Mouse (Mus musculus): ENCODE results near the gene Sipa1l2. TPM values are rescaled to one million over a fixed set of nuclear protein-coding genes. Genes with fewer than 3 reads are reported as not detected.

Gene Sipa1l2
- polyA plus RNA-seq, 1 experiment = 6.5 TPM

DNA sequence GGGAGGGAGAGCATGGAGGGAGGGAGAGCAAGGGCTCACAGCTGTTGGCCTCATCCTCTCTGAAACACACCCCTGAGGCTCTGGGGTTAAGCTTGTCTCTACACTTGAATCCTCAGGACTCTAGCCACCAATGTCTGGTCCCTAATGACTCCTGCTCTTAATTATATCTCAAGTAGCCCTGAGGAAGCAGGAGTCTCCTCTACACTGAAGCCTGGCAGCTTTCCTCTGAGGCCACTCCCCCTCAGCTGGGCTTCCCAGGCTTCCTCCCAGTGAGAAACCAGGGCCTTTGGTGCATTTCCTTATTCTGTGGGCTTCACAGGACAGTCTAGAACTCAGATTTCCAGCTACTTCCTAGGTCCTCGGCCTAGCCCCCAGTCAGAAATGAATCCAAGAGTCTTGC is 80.9 kb downstream of the Sipa1l2 start:
- TF ChIP-seq CEBPB (IDR thresholded peaks at IDR 0.05; ENCODE audit: low read depth) = no peak
- no peak for TF ChIP-seq USF1 (IDR thresholded peaks at IDR 0.05; ENCODE audit: low read depth)
- TF ChIP-seq FOSL1 (IDR thresholded peaks at IDR 0.05; ENCODE audit: insufficient read depth, low read length, poor library complexity, severe bottlenecking) = no peak
- no peak for TF ChIP-seq MYOD1 (IDR thresholded peaks at IDR 0.05; ENCODE audit: control insufficient read depth, insufficient read length, low read depth)
- no peak for TF ChIP-seq MAX (IDR thresholded peaks at IDR 0.05)
- Histone ChIP-seq H3K79me3 (ENCODE audit: low read depth) (no peaks in the 10 kb centered on the region), H3K27me3 (ENCODE audit: control insufficient read depth, insufficient read depth, insufficient read length) (no peaks in the 10 kb centered on the region), H3K79me2 (ENCODE audit: control insufficient read depth, insufficient read depth) (no peaks in the 10 kb centered on the region), H3K4me3 (ENCODE audit: insufficient read depth, poor library complexity, severe bottlenecking) (no peak overlapping the region), H3ac (ENCODE audit: control insufficient read depth, insufficient read length, low read depth) (no peak overlapping the region), H3K36me3 (ENCODE audit: control insufficient read depth, insufficient read depth) (no peaks in the 10 kb centered on the region)

- peaks cover 1% of the 10 kb centered on the region for H3K79me3 ChIP-seq (ENCODE audit: low read depth)
- H3K27me3 ChIP-seq (ENCODE audit: control insufficient read depth, insufficient read depth, insufficient read length) = no peaks in the 10 kb centered on the region
- H3K36me3 ChIP-seq (ENCODE audit: control insufficient read depth, insufficient read depth) = no peaks in the 10 kb centered on the region
- no peak overlapping the region for H3K4me3 ChIP-seq (ENCODE audit: insufficient read depth, poor library complexity, severe bottlenecking)
- no peak overlapping the region for H3ac ChIP-seq (ENCODE audit: control insufficient read depth, insufficient read length, low read depth)
- TF ChIP-seq MYOG (IDR thresholded peaks at IDR 0.05; ENCODE audit: control insufficient read depth, extremely low read depth, insufficient read length) (no peak), CTCF (IDR thresholded peaks at IDR 0.05; ENCODE audit: control insufficient read depth, insufficient read depth, insufficient read length) (no peak), CEBPB (IDR thresholded peaks at IDR 0.05; ENCODE audit: low read depth) (no peak), MYOD1 (IDR thresholded peaks at IDR 0.05; ENCODE audit: control insufficient read depth, insufficient read length, low read depth) (no peak)
- H3K79me2 ChIP-seq (ENCODE audit: control insufficient read depth, insufficient read depth) = no peaks in the 10 kb centered on the region
These were observed 83.9 kb downstream of the Sipa1l2 start for GRCm38 (mm10) chr8:125485715-125486114.

- no peaks in the 10 kb centered on the region for H3K36me3 ChIP-seq (ENCODE audit: control insufficient read depth, insufficient read depth)
- H3ac ChIP-seq (ENCODE audit: control insufficient read depth, insufficient read length, low read depth) = no peak overlapping the region
- H3K4me3 ChIP-seq (ENCODE audit: insufficient read depth, poor library complexity, severe bottlenecking) = no peak overlapping the region
- no peaks in the 10 kb centered on the region for H3K79me2 ChIP-seq (ENCODE audit: control insufficient read depth, insufficient read depth)
- TF ChIP-seq MYOG (IDR thresholded peaks at IDR 0.05; ENCODE audit: control insufficient read depth, extremely low read depth, insufficient read length) (no peak), CTCF (IDR thresholded peaks at IDR 0.05; ENCODE audit: control insufficient read depth, insufficient read depth, insufficient read length) (no peak), MYOD1 (IDR thresholded peaks at IDR 0.05; ENCODE audit: control insufficient read depth, insufficient read length, low read depth) (no peak), USF1 (IDR thresholded peaks at IDR 0.05; ENCODE audit: low read depth) (no peak), CEBPB (IDR thresholded peaks at IDR 0.05; ENCODE audit: low read depth) (no peak), FOSL1 (IDR thresholded peaks at IDR 0.05; ENCODE audit: insufficient read depth, low read length, poor library complexity, severe bottlenecking) (no peak), MAX (IDR thresholded peaks at IDR 0.05) (no peak)
- no peaks in the 10 kb centered on the region for H3K27me3 ChIP-seq (ENCODE audit: control insufficient read depth, insufficient read depth, insufficient read length)
- peaks cover 1% of the 10 kb centered on the region for H3K79me3 ChIP-seq (ENCODE audit: low read depth)
These were observed 84.9 kb downstream of the Sipa1l2 start for GRCm38 (mm10) chr8:125484530-125485196.

DNA sequence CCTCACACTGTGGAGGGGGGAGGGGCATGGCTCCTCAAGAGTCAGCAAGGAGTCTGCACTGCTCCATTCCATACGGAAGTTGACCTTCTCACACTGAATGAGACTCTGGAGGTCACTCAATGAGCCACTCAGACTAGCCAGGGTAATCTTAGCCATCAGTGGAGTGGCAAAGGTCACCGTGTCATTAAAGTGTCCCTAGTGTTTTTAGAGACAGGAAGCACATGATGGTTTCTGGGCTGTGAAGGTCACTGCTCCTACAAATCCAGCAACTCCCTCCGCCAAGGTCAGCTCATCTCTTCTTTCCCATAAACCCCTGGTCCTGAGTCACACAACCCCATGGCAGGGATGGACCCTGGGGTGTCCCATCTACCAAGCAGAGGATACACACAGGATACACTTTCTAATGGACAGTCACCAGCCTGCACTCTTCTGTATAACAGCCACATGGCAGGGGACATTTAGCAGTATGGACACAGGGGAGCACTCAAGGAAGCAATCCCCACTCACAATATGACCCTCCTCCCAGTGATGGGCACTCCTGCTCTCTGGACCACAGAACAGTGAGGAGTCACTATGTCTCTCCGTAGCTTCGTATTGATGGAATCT is 87.0 kb downstream of the Sipa1l2 start:
- Histone ChIP-seq H3K79me3 (ENCODE audit: low read depth) (peaks cover 1% of the 10 kb centered on the region), H3K4me3 (ENCODE audit: insufficient read depth, poor library complexity, severe bottlenecking) (no peak overlapping the region), H3K36me3 (ENCODE audit: control insufficient read depth, insufficient read depth) (peaks cover 3% of the 10 kb centered on the region), H3K79me2 (ENCODE audit: control insufficient read depth, insufficient read depth) (no peaks in the 10 kb centered on the region), H3ac (ENCODE audit: control insufficient read depth, insufficient read length, low read depth) (no peak overlapping the region), H3K27me3 (ENCODE audit: control insufficient read depth, insufficient read depth, insufficient read length) (no peaks in the 10 kb centered on the region)
- TF ChIP-seq CEBPB (IDR thresholded peaks at IDR 0.05; ENCODE audit: low read depth) = no peak
- TF ChIP-seq USF1 (IDR thresholded peaks at IDR 0.05; ENCODE audit: low read depth) = no peak
- no peak for TF ChIP-seq MYOG (IDR thresholded peaks at IDR 0.05; ENCODE audit: control insufficient read depth, extremely low read depth, insufficient read length)

DNA sequence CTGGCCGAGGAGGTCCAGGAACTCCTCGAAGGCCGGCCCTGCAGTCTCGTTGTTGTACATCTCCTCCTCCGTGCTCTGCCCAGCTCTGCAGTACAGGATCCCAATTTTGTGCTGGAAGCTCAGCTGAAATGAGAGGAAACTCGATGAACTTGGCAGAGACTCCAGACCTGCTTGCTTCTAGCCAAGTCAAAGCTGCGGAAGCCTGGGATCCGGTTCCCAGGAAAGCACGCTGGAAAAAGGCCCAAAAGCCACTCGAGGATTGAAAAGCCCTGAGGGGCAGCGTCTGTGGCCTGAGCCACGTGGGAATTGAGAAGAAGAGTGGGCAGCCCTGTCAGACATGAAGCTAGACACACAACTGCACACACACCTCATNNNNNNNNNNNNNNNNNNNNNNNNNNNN is 94.7 kb downstream of the Sipa1l2 start:
- TF ChIP-seq CEBPB (IDR thresholded peaks at IDR 0.05; ENCODE audit: low read depth) (no peak), FOSL1 (IDR thresholded peaks at IDR 0.05; ENCODE audit: insufficient read depth, low read length, poor library complexity, severe bottlenecking) (no peak), MAX (IDR thresholded peaks at IDR 0.05) (no peak), USF1 (IDR thresholded peaks at IDR 0.05; ENCODE audit: low read depth) (no peak), MYOG (IDR thresholded peaks at IDR 0.05; ENCODE audit: control insufficient read depth, extremely low read depth, insufficient read length) (no peak), MYOD1 (IDR thresholded peaks at IDR 0.05; ENCODE audit: control insufficient read depth, insufficient read length, low read depth) (no peak), CTCF (IDR thresholded peaks at IDR 0.05; ENCODE audit: control insufficient read depth, insufficient read depth, insufficient read length) (no peak)
- Histone ChIP-seq H3K36me3 (ENCODE audit: control insufficient read depth, insufficient read depth) (peaks cover 6% of the 10 kb centered on the region), H3ac (ENCODE audit: control insufficient read depth, insufficient read length, low read depth) (no peak overlapping the region), H3K4me3 (ENCODE audit: insufficient read depth, poor library complexity, severe bottlenecking) (no peak overlapping the region), H3K79me3 (ENCODE audit: low read depth) (no peaks in the 10 kb centered on the region), H3K27me3 (ENCODE audit: control insufficient read depth, insufficient read depth, insufficient read length) (no peaks in the 10 kb centered on the region), H3K79me2 (ENCODE audit: control insufficient read depth, insufficient read depth) (no peaks in the 10 kb centered on the region)

DNA sequence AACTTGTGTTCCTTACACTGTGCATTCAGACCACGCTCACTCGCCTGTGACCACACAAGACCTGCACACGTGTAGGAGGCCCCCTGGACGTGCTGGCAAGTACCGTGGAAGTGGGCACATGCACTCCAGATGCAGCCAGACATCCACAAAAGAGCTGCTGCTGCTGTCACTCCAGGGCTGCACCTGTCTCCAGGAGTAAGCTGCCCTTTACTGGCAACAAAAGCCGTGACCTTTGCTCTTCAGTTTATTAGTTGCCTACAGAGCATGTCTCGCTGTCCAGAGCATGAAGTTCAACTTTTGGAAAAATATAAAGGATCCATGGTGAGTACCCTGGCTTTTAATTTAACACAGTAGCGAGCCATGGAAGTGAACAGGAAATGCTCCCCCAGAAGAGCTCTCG is 98.2 kb downstream of the Sipa1l2 start:
- no peak overlapping the region for H3ac ChIP-seq (ENCODE audit: control insufficient read depth, insufficient read length, low read depth)
- no peaks in the 10 kb centered on the region for H3K79me3 ChIP-seq (ENCODE audit: low read depth)
- no peaks in the 10 kb centered on the region for H3K27me3 ChIP-seq (ENCODE audit: control insufficient read depth, insufficient read depth, insufficient read length)
- H3K79me2 ChIP-seq (ENCODE audit: control insufficient read depth, insufficient read depth) = no peaks in the 10 kb centered on the region
- peaks cover 3% of the 10 kb centered on the region for H3K36me3 ChIP-seq (ENCODE audit: control insufficient read depth, insufficient read depth)
- no peak overlapping the region for H3K4me3 ChIP-seq (ENCODE audit: insufficient read depth, poor library complexity, severe bottlenecking)
- no peak for TF ChIP-seq MYOD1 (IDR thresholded peaks at IDR 0.05; ENCODE audit: control insufficient read depth, insufficient read length, low read depth)
- no peak for TF ChIP-seq CEBPB (IDR thresholded peaks at IDR 0.05; ENCODE audit: low read depth)
- no peak for TF ChIP-seq USF1 (IDR thresholded peaks at IDR 0.05; ENCODE audit: low read depth)
- no peak for TF ChIP-seq FOSL1 (IDR thresholded peaks at IDR 0.05; ENCODE audit: insufficient read depth, low read length, poor library complexity, severe bottlenecking)
- no peak for TF ChIP-seq CTCF (IDR thresholded peaks at IDR 0.05; ENCODE audit: control insufficient read depth, insufficient read depth, insufficient read length)
- TF ChIP-seq MYOG (IDR thresholded peaks at IDR 0.05; ENCODE audit: control insufficient read depth, extremely low read depth, insufficient read length) = no peak
- TF ChIP-seq MAX (IDR thresholded peaks at IDR 0.05) = no peak
